Mouse (Mus musculus): ENCODE results near the gene Hivep1.

GRCm38 (mm10) chr13:42052696-42053541, 1.1 kb downstream of the Hivep1 start:
- no peak for TF ChIP-seq CTCF (IDR thresholded peaks at IDR 0.05; ENCODE audit: low read depth, low read length)
- no peak for TF ChIP-seq TAL1 (conservative IDR thresholded peaks at IDR 0.05; ENCODE audit: low read depth, low read length)

Data from G1E (cell line).